12 mouse cellular contexts compared by ENCODE assay signal in genomic region chr12:34075805-34076509, GRCm38 (mm10).
DNase-seq lines count a peak whose midpoint lies in the region.
"Had no signal": no experiment of that assay in that cellular context is flagged by ENCODE, and none has a peak within 500 bp of the region (broad histone marks: within the 10 kb centered on the region; RNA-seq: fewer than 3 reads in every experiment).

No protein-coding gene starts in this region.

- peak; percentile 32 to 34 for DNase-seq in heart, adult 18-20 months
- DNase-seq in heart, adult 11 months, result no peak
- peak; percentile 40 for DNase-seq in right cerebral cortex, adult 18-20 months
- no peak for DNase-seq in right cerebral cortex, postnatal 36 days (ENCODE audit: low spot score in 2 of 2)
- DNase-seq in adipocyte (ENCODE audit: low spot score), result peak; percentile 36
- DNase-seq in skeletal muscle tissue, adult 2 months (ENCODE audit: low read depth, low spot score), result peak; percentile 42
- no peak for DNase-seq in retina, postnatal 1 day
- no peak for DNase-seq in thymus, adult 18-20 months
- DNase-seq: cerebellum, adult 9-10 months; kidney, adult 9 months; right cerebral cortex, postnatal 14 days; thymus, postnatal 14 days had no signal

Comparison
In these comparisons a context has a peak if more than half of its experiments do, and no peak if none do; other contexts are left out.
1. DNase-seq: peak in heart, adult 18-20 months (2 of 2), right cerebral cortex, adult 18-20 months (single experiment), adipocyte (single experiment) and skeletal muscle tissue, adult 2 months (single experiment); none in heart, adult 11 months (single experiment), right cerebral cortex, postnatal 36 days (0 of 2), retina, postnatal 1 day (single experiment) and thymus, adult 18-20 months (0 of 2).